Mouse (Mus musculus) intestine, embryonic 14.5 days (tissue): ENCODE results near the gene Slc39a1. TPM values are rescaled to one million over a fixed set of nuclear protein-coding genes. Genes with fewer than 3 reads are reported as not detected.

Experiments
- ATAC-seq: fragments of 200-750 bp; cut with Nextera tagmentation; replicated peaks from 2 replicates; pipeline ENCODE4 v1.8.0; 2017; ENCODE audit warnings: low read depth, moderate number of reproducible peaks, moderate TSS enrichment, moderate library complexity; ENCODE audit not compliant: low FRiP score, low TSS enrichment
- DNase-seq: peaks from one replicate; pipeline ENCODE4 v3.0.0-alpha.2; 2018; ENCODE audit warnings: low spot score
- H3K27ac ChIP-seq: fragments of 300-500 bp; sonication (generic); 2 replicates; pipeline ENCODE4 v1.5.1; 2014; ENCODE audit warnings: low read depth, mild to moderate bottlenecking, control low read depth
- H3K27me3 ChIP-seq: fragments of 300-500 bp; sonication (generic); replicated peaks from 2 replicates; pipeline ENCODE4 v1.6.1; 2014; ENCODE audit warnings: low read length, control low read depth; ENCODE audit not compliant: control insufficient read depth, insufficient read depth
- H3K36me3 ChIP-seq: fragments of 300-500 bp; sonication (generic); 2 replicates; pipeline ENCODE4 v1.6.1; 2014; ENCODE audit warnings: low read length, control low read depth; ENCODE audit not compliant: control insufficient read depth, insufficient read depth
- H3K4me1 ChIP-seq: fragments of 300-500 bp; sonication (generic); replicated peaks from 2 replicates; pipeline ENCODE4 v1.6.1; 2014; ENCODE audit warnings: low read length, control low read depth, mixed read lengths; ENCODE audit not compliant: control insufficient read depth, insufficient read depth
- H3K4me2 ChIP-seq: fragments of 300-500 bp; sonication (generic); 2 replicates; pipeline ENCODE4 v1.6.1; 2014; ENCODE audit warnings: low read length
- H3K4me3 ChIP-seq: fragments of 300-500 bp; sonication (generic); 2 replicates; pipeline ENCODE4 v1.5.1; 2014; ENCODE audit warnings: low read depth, low read length, control low read depth, mixed read lengths
- H3K9ac ChIP-seq: fragments of 300-500 bp; sonication (generic); 2 replicates; pipeline ENCODE4 v1.6.1; 2014; ENCODE audit warnings: mild to moderate bottlenecking, low read length
- H3K9me3 ChIP-seq: fragments of 300-500 bp; sonication (generic); 2 replicates; pipeline ENCODE4 v1.6.1; 2016; ENCODE audit warnings: low read length, control low read depth; ENCODE audit not compliant: control insufficient read depth
- WGBS: fragments of 180-500 bp; shearing (Covaris S2); extraction: QIAGEN DNeasy Blood & Tissue Kit; methylation state at CpG from one replicate; pipeline ENCODE4 v1.1.7; 2014; 5-methylcytosine and 5-hydroxymethylcytosine counted together
- polyA plus RNA-seq: library from polyadenylated mRNA; unstranded; fragments of >200 nt; fragmentation: Nextera tagmentation; extraction: Ambion mirVana; gene quantifications from 2 replicates; pipeline ENCODE4 v1.2.1, GENCODE M21; 2014

The Slc39a1 gene
- polyA plus RNA-seq, result 101 and 104 TPM in 2 replicates

DNA sequence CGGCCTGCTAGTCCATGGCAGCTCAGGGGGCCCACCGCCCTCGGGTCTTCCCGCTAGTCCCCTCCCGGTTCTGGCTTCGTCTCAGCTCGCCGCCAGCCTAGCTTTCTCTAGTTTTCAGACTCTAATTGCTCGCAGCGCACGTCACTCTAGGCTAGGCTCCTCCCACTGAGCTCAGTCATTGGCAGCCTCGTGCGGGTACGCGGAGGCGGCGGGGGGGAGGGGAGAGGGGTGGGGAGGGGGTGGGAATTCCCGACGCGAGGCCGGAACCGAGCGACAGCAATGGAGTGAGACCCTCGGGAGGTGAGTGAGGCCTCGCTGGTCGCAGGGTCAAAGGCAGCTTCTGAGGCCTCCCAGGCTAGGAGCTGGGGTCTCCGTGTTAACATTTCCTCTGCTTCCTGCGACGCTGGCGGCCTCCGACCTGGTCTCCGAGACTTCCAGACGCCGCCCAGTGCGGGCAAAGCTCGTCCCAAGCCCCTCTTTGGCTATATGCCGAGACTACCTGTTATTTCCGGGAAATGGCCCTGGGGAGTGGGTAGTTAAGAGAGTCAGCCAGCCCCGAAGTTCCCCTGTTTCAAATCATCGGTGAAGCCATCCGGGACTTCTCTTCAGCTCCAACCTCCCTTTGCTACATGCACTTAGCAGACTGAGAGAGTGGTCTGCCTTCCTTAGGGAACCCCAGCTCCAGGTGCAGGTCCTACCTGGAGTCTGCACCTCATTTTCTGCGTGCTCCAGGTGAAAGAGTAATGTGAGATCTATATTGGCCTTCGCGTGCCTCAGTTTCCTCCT is at the start of gene Slc39a1:
Gene Slc39a1 (plus strand): TSS at position 213 of the 786 bp plus-strand sequence.
- H3K4me3 ChIP-seq, result peak within 1 kb of the TSS; percentile 79
- no peaks in the 10 kb centered on the region for H3K9me3 ChIP-seq
- peak within 1 kb of the TSS; percentile 93 for H3K4me2 ChIP-seq
- under 1% methylated on average over 44 of the region's 44 CpGs for WGBS
- peaks cover 13% of the 10 kb centered on the region for H3K4me1 ChIP-seq
- DNase-seq, result peak; percentile 93
- H3K36me3 ChIP-seq, result peaks cover 19% of the 10 kb centered on the region
- peak within 1 kb of the TSS; percentile 81 for H3K9ac ChIP-seq
- H3K27ac ChIP-seq, result peak within 1 kb of the TSS; percentile 95
- H3K27me3 ChIP-seq, result no peaks in the 10 kb centered on the region
- ATAC-seq, result peak; percentile 90

DNA sequence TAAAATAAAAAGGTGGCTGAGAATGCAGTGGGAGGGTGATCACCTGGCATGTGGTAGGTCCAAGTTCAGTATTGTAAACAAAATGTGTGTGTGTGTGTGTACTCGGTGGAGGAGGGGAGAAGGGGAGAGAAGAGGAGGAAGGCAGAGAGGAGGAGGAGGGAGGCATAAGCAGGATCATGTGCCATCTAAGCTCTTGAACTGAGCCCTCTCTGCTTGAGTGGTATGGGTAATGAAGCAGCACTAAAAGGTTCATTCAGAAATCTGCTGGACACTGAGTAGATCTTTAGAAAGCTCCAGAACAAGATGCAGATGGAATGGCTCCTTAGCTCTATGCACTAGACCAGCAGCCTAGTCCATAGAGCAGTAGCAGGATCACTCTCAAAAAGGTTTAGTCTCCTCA is 45.1 kb upstream of the Slc39a1 start:
- H3K4me1 ChIP-seq, result no peaks in the 10 kb centered on the region
- H3K9ac ChIP-seq, result no peak overlapping the region
- no peak overlapping the region for H3K4me2 ChIP-seq
- peaks cover 7% of the 10 kb centered on the region for H3K36me3 ChIP-seq
- no peak overlapping the region for H3K4me3 ChIP-seq
- H3K27me3 ChIP-seq, result no peaks in the 10 kb centered on the region
- no peaks in the 10 kb centered on the region for H3K9me3 ChIP-seq
- no peak overlapping the region for H3K27ac ChIP-seq
- no peak for DNase-seq
- no peak for ATAC-seq
- 52% methylated on average over 1 of the region's 1 CpGs for WGBS

DNA sequence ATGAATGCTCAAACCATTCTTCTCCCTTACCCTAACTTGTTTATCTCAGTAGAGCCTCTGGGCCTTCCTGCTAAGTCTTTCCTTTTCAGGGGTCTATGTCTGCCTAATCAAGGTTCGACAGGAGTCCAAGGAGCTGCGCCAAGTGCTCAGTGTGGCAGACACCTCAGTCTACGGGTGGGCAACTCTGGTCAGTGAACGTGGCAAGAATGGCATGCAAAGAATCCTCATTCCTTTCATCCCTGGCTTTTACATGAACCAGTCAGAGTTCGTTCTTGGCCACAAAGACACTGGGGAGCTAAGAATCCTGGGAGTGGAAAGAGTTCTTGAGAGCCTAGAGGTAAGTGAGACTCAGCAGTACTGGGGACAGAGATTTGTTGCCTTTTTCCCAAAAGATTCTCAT is 44.4 kb upstream of the Slc39a1 start:
- Histone ChIP-seq H3K4me1 (no peaks in the 10 kb centered on the region), H3K27ac (no peak overlapping the region)
- WGBS, result 65% methylated on average over 5 of the region's 5 CpGs

DNA sequence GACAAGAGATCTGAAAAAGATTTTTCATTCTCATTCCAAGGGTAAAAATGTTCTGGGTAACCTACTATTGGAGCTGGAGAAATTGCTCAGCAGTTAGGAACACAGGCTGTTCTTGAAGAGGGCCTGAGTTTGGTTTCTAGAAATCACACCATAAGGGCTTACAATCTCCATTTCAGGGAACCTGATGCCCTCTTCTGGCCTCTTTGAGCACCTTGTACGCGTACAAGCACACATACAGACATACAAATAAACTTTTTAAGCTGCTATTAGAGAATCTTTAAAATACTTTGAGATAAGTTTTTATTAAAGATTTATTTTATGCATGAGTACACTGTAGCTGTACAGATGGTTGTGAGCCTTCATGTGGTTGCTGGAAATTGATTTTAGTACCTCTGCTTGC is 43.4 kb upstream of the Slc39a1 start:
- H3K9ac ChIP-seq, result no peak overlapping the region

More for the DNA sequence above, 44.4 kb upstream of the Slc39a1 start:
- Histone ChIP-seq H3K4me2 (no peak overlapping the region), H3K9me3 (no peaks in the 10 kb centered on the region), H3K27me3 (no peaks in the 10 kb centered on the region), H3K9ac (no peak overlapping the region), H3K4me3 (no peak overlapping the region), H3K36me3 (peaks cover 14% of the 10 kb centered on the region)
- DNase-seq, result no peak
- no peak for ATAC-seq

DNA sequence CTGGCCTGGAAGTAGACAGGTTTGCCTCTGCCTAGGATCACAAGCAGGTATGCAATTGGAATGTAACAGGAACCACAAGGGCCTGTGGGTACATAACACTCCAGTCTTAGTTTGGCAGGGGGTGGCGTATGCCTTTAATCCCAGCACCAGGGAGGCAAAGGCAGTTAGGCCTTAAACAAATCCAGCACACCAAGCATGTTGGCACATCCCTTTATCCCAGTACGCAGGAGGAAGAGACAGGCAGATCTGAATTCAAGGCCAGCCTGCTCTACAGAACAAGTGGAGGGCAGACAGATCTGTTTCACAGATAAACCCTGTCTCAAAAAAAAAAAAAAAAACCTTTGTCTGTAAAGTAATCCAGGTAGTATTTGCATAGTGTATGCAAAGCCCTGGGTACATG is 39.3 kb upstream of the Slc39a1 start:
- no peak overlapping the region for H3K4me3 ChIP-seq
- peaks cover 15% of the 10 kb centered on the region for H3K4me1 ChIP-seq
- H3K36me3 ChIP-seq, result peaks cover 53% of the 10 kb centered on the region
- DNase-seq, result no peak
- no peaks in the 10 kb centered on the region for H3K9me3 ChIP-seq
- H3K9ac ChIP-seq, result no peak overlapping the region
- no peak overlapping the region for H3K27ac ChIP-seq
- H3K27me3 ChIP-seq, result no peaks in the 10 kb centered on the region
- 89% methylated on average over 2 of the region's 2 CpGs for WGBS
- no peak overlapping the region for H3K4me2 ChIP-seq
- ATAC-seq, result no peak

More for the DNA sequence above, 43.4 kb upstream of the Slc39a1 start:
- no peaks in the 10 kb centered on the region for H3K4me1 ChIP-seq
- no peaks in the 10 kb centered on the region for H3K27me3 ChIP-seq
- DNase-seq (no peak), ATAC-seq (no peak)
- no peak overlapping the region for H3K4me3 ChIP-seq
- no peaks in the 10 kb centered on the region for H3K9me3 ChIP-seq
- H3K4me2 ChIP-seq, result no peak overlapping the region
- peaks cover 24% of the 10 kb centered on the region for H3K36me3 ChIP-seq
- WGBS, result 92% methylated on average over 2 of the region's 2 CpGs
- no peak overlapping the region for H3K27ac ChIP-seq

DNA sequence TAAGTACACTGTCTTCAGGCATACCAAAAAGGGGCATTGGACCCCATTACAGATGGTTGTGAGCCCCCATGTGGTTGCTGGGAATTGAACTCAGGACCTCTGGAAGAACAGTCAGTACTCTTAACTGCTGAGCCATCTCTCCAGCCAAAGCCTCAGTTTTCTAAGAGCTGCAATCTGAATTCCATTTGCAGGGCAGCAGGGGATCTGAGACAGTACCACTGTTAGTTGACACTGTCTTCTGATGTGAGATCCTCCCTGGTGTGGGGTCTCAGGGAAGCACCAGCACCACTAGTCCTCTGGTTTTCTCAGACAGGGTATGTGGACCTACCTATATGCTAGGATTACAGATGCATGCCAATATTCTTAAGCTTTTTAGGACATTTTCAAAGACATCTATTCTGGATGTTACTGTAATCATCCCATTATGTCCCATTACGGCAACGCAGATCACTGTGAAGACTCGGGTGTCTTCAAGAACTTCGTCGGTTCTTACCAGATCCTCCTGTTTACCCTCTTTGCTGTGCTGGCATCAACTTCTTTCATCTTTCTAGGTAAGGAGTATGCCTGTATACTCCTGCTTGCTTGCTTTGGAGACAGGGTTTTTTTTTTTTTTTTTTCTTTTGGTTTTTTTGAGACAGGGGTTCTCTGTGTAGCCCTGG is 37.9 kb upstream of the Slc39a1 start:
- Histone ChIP-seq H3K27ac (no peak overlapping the region), H3K4me2 (no peak overlapping the region), H3K27me3 (no peaks in the 10 kb centered on the region), H3K4me3 (no peak overlapping the region), H3K9ac (no peak overlapping the region), H3K9me3 (no peaks in the 10 kb centered on the region), H3K4me1 (peaks cover 21% of the 10 kb centered on the region), H3K36me3 (peaks cover 53% of the 10 kb centered on the region)
- no peak for DNase-seq
- ATAC-seq, result no peak
- WGBS, result 84% methylated on average over 5 of the region's 5 CpGs

DNA sequence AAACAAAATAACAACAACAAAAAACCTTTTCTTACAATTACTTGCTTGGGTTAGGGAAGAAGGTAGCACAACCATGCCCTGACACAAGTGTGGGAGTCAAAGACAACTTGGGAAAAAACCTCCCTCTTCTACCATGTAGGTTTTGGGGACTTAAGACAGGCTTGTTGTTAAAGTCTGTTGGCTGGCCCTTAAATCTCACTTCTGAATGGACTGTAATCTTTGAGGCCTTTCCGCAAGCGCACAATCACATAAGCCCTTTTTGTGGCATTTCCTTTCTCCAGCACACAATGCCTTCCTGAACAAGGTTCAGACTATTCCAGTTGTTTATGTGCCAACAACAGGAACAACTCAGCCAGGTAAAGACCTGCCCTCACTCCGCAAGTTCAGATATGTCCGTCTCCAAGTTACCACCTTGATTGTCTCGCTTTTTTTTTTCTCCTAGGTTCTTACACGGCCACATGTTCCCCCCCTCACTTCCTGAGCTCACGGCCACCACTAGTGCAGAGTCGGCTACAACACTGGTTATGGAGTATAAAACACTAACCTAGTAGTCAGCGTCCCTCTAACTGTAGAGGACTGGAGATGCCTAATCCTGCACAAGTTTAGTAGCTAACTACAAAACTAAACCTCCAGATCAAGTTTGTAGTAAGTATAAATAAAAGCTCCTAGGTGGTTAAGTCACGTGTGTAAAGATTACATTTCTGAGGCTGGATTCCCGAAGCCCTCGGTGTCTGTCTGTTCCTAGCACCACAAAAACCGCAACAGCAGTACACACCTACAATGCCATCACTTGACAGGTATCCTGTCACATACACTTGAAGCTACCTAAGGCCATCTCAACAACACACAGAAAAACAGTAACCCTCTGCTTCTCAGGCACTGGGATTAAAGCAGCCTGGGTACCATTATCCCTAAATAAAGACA is 36.2 kb upstream of the Slc39a1 start:
- ATAC-seq, result no peak
- Histone ChIP-seq H3K4me1 (peaks cover 21% of the 10 kb centered on the region), H3K4me3 (peak overlapping the region; percentile 98), H3K27ac (no peak overlapping the region), H3K4me2 (peak overlapping the region; percentile 97), H3K9ac (peak overlapping the region; percentile 96), H3K9me3 (no peaks in the 10 kb centered on the region), H3K27me3 (no peaks in the 10 kb centered on the region), H3K36me3 (peaks cover 53% of the 10 kb centered on the region)
- WGBS, result 82% methylated on average over 13 of the region's 13 CpGs
- no peak for DNase-seq

DNA sequence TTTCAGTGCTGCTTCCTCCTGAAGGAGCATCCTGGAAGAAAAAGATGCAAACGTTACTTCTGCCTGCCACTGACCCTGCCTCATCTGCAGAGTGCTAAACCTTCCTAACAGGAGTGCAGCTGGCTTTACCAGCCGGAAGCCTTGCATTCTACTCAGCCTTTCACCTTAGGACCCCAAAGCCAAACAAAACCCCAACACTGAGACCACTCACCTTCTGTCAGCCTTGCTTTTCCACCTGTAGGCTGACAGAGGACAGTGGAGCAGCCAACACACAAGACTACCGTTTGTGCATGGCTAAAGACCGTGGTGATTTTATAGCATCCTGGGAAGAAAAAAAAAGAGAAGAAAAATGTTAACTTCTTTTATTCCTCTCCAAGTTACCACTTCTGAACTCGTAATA is 35.2 kb upstream of the Slc39a1 start:
- DNase-seq, result no peak
- H3K36me3 ChIP-seq, result peaks cover 48% of the 10 kb centered on the region
- H3K27me3 ChIP-seq, result no peaks in the 10 kb centered on the region
- no peaks in the 10 kb centered on the region for H3K9me3 ChIP-seq
- WGBS, result 8% methylated on average over 5 of the region's 5 CpGs
- H3K4me2 ChIP-seq, result peak overlapping the region; percentile 97
- peak overlapping the region; percentile 96 for H3K9ac ChIP-seq
- ATAC-seq, result no peak
- H3K27ac ChIP-seq, result peak overlapping the region; percentile 90; the same call in 1 of the 2 replicates
- peak overlapping the region; percentile 98 for H3K4me3 ChIP-seq
- peaks cover 21% of the 10 kb centered on the region for H3K4me1 ChIP-seq
